Mouse (Mus musculus) olfactory bulb, adult 2 months (tissue): ENCODE data around the gene Hdac9.

ENCODE experiments used
- CTCF ChIP-seq: fragments of 200-500 bp; IDR thresholded peaks from 2 replicates; pipeline ENCODE4 v1.5.1; 2012; ENCODE audit warnings: low read depth, mild to moderate bottlenecking, low read length, moderate library complexity; ENCODE audit not compliant: insufficient read depth
- POLR2A ChIP-seq: fragments of 200-500 bp; IDR thresholded peaks from 2 replicates; pipeline ENCODE4 v1.6.1; 2012; ENCODE audit warnings: mild to moderate bottlenecking, low read depth, low read length, moderate library complexity; ENCODE audit not compliant: insufficient read depth

DNA sequence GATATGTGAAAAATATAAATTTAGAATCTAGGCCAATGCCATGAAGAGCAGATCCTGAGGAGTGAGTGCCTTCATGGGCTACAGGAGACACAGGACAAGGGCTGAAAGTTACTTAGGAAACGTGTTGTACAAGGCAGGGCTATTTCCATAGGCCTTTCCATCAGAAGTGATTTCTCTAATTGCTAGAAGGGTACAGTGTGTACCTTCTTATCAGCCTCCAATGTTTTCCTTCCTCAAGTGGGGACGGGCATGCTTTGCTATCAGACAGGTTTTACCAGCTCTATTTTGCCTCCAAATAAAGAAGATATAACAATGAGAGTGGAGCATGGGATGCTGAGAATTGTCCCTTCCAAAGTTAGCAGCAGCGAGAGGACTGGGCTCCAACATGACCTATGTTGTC lies 81.4 kb downstream of the Hdac9 start:
- no peak for TF ChIP-seq CTCF
- TF ChIP-seq POLR2A, result no peak
